Mouse (Mus musculus) Patski (cell line): Measurements from ENCODE around the gene Epha6. TPM values are rescaled to one million over a fixed set of nuclear protein-coding genes. Genes with fewer than 3 reads are reported as not detected.

Source experiments
- ATAC-seq: fragments of 100-300 bp; one replicate; pipeline ENCODE4 v1.8.0; 2021
- CTCF ChIA-PET: fragments of 350-600 bp; sonication (Branson Sonifier 250); formaldehyde crosslinking; loops from one replicate; lab custom pipeline; 2022; ENCODE audit warnings: inconsistent platforms; lab: Charles Lee
- POLR2A ChIA-PET: fragments of 350-600 bp; sonication (Branson Sonifier 250); formaldehyde crosslinking; loops from one replicate; lab custom pipeline; 2022; ENCODE audit warnings: antibody characterized with exemption, inconsistent platforms; lab: Charles Lee
- DNase-seq: peaks from one replicate; pipeline ENCODE4 v3.0.0-alpha.2; 2011; ENCODE audit warnings: low read depth, low spot score
- H3K27me3 ChIP-seq: fragments of 371-371 bp; one replicate; pipeline ENCODE4 v1.5.1; 2021
- CTCF ChIP-seq: fragments of 100-300 bp; IDR thresholded peaks from one replicate; pipeline ENCODE4 v1.5.1; 2021
- in situ Hi-C: fragments of 300-500 bp; cut with MboI; formaldehyde crosslinking; loops from 3 replicates; pipeline ENCODE4 v1.11.1; 2018; ENCODE audit warnings: low pct_unique_long_range_greater_than_20kb, mixed read lengths
- polyA plus RNA-seq: library from polyadenylated mRNA; unstranded; gene quantifications from one replicate; pipeline ENCODE4 v1.2.3, GENCODE M21; 2021

Gene Epha6
- 0.37 TPM for polyA plus RNA-seq

DNA sequence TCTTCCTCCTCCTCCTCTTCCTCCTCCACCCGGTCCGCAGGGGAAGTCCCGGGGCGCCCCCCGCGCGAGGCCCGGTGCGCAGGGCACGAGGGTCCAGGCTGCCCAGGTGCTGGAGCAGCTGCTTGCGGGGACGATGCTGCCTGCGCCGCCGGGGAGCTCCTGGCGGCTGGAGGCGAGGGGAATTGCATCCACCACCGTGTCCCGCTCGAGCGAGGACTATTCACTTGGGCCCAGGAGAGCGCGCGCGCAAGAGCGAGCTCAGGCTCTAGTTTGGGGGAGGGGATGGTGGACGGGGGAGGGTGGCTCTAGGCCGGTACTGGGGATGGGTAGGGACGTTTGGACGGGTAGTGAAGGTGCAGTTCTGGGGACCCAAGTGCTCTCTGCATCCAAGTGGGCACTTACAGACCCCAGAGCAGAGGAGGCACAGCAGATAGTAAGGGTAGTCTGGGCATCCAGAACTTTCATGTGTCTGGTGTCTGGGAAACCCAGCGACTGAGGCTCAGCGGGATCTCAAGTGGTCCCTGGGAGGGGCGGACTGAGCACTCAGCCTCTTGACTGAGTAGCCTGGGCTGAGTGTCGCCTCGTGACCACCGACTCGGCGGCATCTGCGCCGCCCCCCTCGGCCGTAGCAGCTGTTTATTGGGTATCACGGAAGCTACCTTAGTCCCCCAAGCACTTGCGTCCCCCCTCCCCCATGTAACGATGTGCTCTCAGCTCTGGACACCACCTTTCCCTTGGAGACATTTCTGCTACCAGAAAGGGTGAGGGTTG lies at the start of gene Epha6:
TSS of gene Epha6 (minus strand) at position 471 of the 771 bp plus-strand sequence.
- H3K27me3 ChIP-seq, result peaks cover 61% of the 10 kb centered on the region
- TF ChIP-seq CTCF, result no peak
- DNase-seq (no peak), ATAC-seq (peak; percentile 72)
- POLR2A ChIA-PET, result interaction anchor here (0.6 kb wide), 1 partner anchor 712 kb away, joined by 3 read pairs; no protein-coding TSS in a partner anchor
- CTCF ChIA-PET, result no interaction called here
- in situ Hi-C loops, result no loop called here

DNA sequence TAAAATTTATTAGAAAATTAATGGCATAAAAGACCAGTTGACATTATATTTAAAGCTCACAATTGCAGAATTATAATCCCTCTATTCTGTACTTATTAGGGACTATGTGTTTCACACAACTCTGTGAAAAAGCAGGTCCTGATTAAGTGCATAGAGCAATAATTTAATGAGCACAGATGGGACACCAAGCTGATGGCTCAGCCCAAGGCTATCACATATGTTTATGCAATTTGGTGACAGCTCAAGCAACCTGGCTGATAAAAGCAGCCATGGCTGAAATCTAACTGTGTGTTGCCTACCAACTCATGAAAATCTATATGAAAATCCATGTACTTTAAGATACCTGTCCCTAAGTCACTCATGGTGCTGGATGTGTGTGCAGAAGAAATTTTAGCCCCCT lies 46.4 kb upstream of the Epha6 start:
- POLR2A ChIA-PET, result no interaction called here

DNA sequence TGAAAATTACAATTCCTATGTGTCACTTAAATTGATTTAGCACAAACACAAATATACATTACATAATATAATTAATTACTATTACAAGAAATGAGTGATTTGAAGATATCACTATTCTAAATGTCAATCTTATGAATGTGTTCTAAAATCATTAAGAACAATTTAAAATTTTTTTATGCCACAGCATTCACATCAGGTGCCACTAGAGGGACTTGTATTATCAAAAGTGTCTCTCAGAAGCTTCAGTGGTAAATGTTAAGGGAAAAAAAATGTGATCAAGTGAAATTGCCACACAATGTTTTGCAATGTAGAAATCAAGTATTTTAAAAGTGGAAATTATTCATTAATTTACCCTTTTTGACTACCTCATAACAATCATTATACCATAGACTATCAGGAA lies 22.8 kb upstream of the Epha6 start:
- TF ChIP-seq CTCF, result no peak
- ATAC-seq, result no peak
- ChIA-PET POLR2A (no interaction called here), CTCF (no interaction called here)
- peaks cover 11% of the 10 kb centered on the region for H3K27me3 ChIP-seq
- no peak for DNase-seq
- in situ Hi-C loops, result no loop called here

More for the DNA sequence above, 46.4 kb upstream of the Epha6 start:
- peaks cover 12% of the 10 kb centered on the region for H3K27me3 ChIP-seq
- CTCF ChIA-PET, result no interaction called here
- DNase-seq (no peak), ATAC-seq (no peak)
- no peak for TF ChIP-seq CTCF
- in situ Hi-C loops, result no loop called here

DNA sequence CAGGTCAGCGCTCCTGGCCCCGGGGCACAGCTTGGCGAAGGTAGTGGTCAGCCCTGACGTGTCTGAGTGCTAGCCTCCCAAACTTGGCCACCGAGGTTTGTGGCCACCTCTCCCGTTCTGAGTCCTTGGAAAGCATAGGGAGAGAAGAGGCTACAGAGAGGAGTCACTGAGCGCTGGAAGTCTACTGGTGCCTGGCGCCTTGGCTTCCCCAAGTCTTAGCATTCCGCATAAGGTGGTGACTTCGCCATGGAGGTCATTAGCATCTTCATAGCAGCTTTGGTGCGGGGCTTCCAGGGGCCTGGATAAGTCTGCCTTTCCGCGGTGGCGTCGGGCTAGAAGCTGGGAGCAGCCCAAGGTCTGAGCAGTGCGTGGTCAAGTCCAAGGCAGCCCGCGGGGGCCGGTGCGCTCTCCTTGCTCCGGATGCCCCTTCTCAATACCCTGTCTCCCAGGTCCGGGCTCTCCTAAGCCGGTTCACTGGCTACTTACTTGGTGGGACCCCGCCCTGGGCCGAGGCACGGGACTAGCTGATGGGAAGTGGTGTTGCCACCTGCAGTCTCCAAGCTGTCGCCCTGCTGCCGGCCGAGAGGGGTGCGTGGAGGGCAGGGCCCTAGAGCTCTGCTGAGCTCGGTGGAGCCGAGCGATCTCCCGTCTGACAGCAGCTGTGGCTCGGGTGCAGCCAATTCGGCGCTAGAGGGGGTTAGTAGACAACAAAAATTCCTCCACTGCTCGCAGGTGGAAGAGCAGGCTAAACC lies 677 bp upstream of the Epha6 start:
- ChIA-PET POLR2A (no interaction called here), CTCF (interaction anchor here (1.6 kb wide), 1 partner anchor 11 kb away, joined by 3 read pairs; no protein-coding TSS in a partner anchor)
- DNase-seq, result no peak
- ATAC-seq, result peak; percentile 88
- in situ Hi-C loops, result no loop called here
- peak; percentile 69 for TF ChIP-seq CTCF
- H3K27me3 ChIP-seq, result peaks cover 68% of the 10 kb centered on the region

DNA sequence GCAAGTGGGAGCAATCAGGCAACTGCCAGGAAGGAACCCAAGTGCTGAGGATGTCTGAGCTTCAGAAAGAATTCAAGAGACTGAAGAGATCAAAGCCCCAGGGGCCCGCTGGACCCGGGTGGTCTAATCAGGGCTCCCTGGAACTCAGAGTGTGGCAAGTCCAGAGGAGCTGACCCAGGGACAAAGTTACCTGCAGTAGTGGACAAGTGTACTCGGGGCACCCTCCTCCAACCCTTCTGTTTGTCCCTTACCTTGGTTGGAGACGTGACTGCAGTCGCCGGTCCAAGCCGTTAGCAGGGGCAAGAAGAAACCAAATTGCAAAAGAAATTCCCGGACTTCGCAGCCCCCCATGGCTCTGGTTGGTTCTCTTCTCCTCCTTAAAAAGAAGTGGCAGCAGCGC lies 718 bp downstream of the Epha6 start:
- TF ChIP-seq CTCF, result no peak
- H3K27me3 ChIP-seq, result peaks cover 58% of the 10 kb centered on the region
- ATAC-seq (peak; percentile 3), DNase-seq (no peak)
- ChIA-PET CTCF (no interaction called here), POLR2A (interaction anchor here (0.6 kb wide), 1 partner anchor 712 kb away, joined by 3 read pairs; no protein-coding TSS in a partner anchor)
- in situ Hi-C loops, result no loop called here

DNA sequence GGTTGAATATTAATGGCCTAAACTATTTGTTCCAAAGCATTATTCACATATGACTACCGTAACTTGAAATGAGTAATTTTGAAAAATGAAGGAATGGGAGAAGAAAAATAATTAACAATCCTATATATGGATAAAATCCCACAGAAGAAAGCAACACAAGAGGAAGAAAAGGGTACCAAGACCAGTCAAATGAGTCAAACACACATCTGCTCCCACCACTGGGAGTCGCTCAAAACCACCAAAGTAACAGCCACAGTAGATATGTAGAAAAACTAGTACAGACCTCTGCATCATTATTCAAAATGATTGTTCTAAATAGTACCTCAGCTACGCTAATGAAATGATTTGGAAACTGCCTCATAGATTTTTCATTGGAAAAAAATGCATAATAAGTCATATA lies 20.0 kb downstream of the Epha6 start:
- ChIA-PET CTCF (interaction anchor here (0.9 to 1.5 kb wide), 2 partner anchors 9 to 40 kb away, joined by 3 read pairs; no protein-coding TSS in a partner anchor), POLR2A (no interaction called here)
- in situ Hi-C loops, result no loop called here
- peak; percentile 64 for TF ChIP-seq CTCF
- no peaks in the 10 kb centered on the region for H3K27me3 ChIP-seq
- ATAC-seq (peak; percentile 65), DNase-seq (no peak)

DNA sequence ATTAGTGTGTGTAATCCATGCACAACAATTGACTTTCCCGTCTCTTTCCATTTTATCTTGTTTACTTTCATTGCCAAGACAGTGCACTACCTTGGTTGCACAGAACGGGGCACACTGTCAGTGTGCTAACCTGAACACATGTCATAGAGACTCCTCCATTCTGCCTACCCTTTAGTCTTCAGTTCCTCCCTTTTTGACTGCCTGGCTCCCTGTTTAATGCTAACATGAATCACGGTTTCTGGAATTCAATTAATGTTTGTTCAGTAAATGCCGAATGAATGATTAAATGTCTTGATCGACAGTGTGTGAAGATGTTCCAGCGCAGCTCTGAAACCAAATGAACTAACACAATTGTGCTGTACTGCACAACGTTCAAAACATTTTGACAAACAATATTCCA lies 20.6 kb downstream of the Epha6 start:
- POLR2A ChIA-PET, result no interaction called here
- ATAC-seq (peak; percentile 91), DNase-seq (no peak)
- H3K27me3 ChIP-seq, result no peaks in the 10 kb centered on the region
- no peak for TF ChIP-seq CTCF
- in situ Hi-C loops, result no loop called here
- CTCF ChIA-PET, result interaction anchor here (0.9 to 1.5 kb wide), 2 partner anchors 10 to 39 kb away, joined by 3 read pairs; no protein-coding TSS in a partner anchor

DNA sequence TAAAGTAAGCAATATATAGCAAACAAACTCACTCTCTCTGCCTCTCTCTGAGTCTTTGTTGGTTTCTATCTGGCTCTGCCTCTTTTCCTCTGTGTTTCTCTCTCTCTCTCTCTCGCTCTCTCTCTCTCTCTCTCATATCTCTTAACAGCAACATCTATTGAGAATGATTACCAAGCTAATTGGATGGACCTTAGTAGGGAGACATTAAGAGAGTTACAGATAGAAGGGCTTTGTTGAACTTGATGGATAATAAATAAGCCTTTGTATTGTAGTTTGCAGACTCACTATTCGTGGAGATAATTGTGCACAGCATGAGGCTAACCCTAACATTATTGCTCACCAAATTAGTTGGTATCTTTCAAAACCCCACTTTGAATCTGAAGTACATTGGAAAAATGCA lies 34.8 kb downstream of the Epha6 start:
- TF ChIP-seq CTCF, result no peak
- DNase-seq (no peak), ATAC-seq (no peak)
- in situ Hi-C loops, result no loop called here
- no peaks in the 10 kb centered on the region for H3K27me3 ChIP-seq
- ChIA-PET POLR2A (no interaction called here), CTCF (no interaction called here)

DNA sequence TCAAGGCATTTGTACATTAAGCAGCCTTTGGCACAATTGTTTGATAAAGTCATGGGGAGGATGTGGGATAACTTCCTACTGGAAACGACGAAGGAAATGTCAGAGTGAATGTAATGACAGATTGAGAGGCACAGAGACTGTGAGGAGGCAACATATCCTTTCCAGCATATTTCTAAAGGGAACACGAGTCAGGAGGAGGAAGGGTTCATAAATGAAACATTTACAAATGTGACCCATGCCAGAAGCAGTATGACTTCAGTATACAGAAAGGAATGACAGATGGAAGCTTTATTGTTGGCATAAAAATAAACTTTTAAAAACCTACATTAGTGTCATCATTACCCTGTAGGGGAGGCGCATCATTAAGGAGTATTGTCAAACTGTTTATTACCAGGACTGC lies 60.9 kb downstream of the Epha6 start:
- in situ Hi-C loops, result loop anchor here (25.0 kb wide), 2 partner anchors 707 to 857 kb away; no protein-coding TSS in a partner anchor
- ChIA-PET POLR2A (no interaction called here), CTCF (no interaction called here)
- ATAC-seq (no peak), DNase-seq (no peak)
- TF ChIP-seq CTCF, result no peak
- peaks cover 30% of the 10 kb centered on the region for H3K27me3 ChIP-seq

DNA sequence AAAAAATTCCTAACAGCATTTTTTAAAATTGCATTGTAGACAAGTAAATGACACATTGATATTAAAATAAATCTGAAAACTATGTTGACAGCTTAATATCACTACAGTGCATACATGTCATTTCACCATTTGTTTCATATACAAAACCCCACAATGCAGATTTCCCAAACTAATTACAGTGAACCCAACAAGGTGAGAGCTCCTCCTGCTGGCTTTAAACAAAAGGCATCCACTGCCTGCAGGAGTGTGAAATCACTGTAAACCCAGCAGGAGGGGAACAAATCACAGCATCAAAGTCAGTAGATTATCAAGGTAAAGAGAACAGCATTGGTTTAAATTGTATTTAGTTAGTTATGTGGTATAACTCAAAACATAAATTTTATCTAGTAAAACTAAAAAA lies 67.1 kb downstream of the Epha6 start:
- ATAC-seq (no peak), DNase-seq (no peak)
- ChIA-PET CTCF (interaction anchor here (1.4 kb wide), 1 partner anchor 692 kb away, joined by 3 read pairs; no protein-coding TSS in a partner anchor), POLR2A (no interaction called here)
- H3K27me3 ChIP-seq, result peaks cover 26% of the 10 kb centered on the region
- in situ Hi-C loops, result loop anchor here (25.0 kb wide), 2 partner anchors 701 to 851 kb away; no protein-coding TSS in a partner anchor
- TF ChIP-seq CTCF, result peak; percentile 75

DNA sequence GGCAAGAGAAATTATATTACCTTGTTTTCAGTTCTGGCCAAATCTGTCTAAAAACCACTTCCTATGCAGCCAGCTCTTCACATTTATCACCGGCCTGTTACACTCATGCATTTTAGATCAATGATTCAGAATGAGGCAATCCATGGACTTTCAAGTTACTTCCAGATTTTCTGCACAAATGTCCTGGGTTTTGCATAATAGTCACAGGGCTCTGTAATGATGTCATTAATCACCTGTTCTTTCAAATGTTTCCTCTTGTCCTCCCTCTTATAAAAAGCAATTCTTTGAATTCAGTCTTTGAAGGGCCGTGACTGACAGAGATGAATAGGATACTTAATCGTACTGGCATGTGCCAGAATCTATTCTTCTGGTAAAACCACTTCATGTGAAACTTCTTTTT lies 95.6 kb downstream of the Epha6 start:
- in situ Hi-C loops, result no loop called here
- no peak for DNase-seq
- no peak for TF ChIP-seq CTCF
- CTCF ChIA-PET, result no interaction called here
- POLR2A ChIA-PET, result no interaction called here
- ATAC-seq, result peak; percentile 54
- H3K27me3 ChIP-seq, result no peaks in the 10 kb centered on the region
